Mouse (Mus musculus): ENCODE data around the gene Slc22a17. TPM values are rescaled to one million over a fixed set of nuclear protein-coding genes. Genes with fewer than 3 reads are reported as not detected.

Gene Slc22a17
- total RNA-seq, 4 experiments from 2014 or later: 0.68 to 1.4 (median 1.2) TPM

DNA sequence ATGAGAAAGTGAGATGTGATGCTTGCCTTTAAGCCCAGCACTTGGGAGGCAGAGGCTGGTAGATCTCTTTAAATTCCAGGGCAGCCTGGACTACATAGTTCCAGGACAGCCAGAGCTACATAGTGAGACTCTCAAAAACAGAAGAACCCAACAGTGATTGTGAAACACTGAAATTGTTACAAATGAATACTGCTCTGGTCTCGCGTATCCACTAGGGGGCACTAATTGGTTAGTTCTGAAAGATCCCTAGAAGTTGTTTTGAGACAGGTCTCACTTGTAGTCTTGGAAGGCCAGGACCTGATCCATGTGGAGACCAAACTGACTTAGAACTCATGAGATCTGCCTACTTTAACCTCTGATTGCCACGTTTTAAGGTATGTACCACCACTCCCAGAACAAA is 12.5 kb downstream of the Slc22a17 start:
- peak in 1 of 2 experiments; percentile 39 for DNase-seq (ENCODE audit: low spot score in 2 of 2)

DNA sequence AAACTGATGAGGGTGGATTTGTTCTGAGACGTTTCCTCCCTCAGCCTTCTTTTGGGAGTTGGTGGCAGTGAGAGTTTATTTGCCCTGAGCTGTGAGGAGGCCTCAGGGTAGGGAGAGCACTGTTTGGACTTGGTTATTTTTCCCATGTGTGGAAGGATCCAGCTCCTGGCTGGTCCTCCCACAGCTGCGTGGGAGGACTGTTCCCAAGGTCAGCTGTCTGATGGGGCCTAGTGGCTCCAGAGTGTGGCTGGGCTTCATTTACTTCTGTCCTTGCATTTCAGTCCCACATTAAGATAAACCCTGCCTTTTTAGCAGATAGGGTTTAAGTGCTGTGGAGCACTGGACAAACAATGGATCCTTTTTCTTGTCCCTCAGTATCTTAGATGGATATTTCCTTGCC is 15.5 kb downstream of the Slc22a17 start:
- no peak for DNase-seq (ENCODE audit: low spot score in 2 of 2)

DNA sequence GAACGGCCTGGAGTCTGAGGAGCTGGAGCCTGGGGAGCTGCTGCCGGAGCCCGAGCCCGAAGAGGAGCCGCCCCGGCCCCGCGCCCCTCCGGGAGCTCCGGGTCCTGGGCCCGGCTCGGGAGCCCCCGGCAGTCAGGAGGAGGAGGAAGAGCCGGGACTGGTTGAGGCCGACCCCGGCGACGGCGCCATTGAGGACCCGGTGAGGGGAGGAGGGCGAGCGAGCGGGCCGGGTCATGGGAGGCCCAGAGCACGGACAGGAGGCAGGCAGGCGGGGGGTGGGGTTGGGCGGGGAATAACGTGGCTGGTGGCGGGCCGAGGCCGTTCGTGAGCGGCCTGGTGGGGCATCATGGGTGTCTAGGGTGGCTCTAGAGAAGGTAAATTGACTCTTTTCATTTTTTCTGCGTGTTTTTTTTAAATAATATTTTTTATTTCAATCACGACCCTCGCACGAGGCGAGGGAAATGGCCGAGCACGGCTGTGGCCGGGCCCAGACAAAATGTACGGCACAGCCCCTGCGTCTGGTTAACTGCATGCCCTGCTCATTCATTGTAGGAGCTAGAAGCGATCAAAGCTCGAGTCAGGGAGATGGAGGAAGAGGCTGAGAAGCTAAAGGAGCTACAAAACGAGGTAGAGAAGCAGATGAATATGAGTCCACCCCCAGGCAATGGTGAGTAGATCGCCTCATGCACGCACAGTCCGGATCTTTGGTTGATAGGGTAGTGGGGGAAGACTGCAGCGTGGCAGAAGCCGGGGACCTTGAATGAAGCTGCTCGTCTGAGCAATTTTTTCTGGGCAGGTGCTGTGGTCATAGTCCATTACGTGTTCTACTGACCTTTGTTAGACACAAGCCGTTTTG is 18.4 kb downstream of the Slc22a17 start:
- peak; percentile 48 for DNase-seq (ENCODE audit: low spot score in 2 of 2)

DNA sequence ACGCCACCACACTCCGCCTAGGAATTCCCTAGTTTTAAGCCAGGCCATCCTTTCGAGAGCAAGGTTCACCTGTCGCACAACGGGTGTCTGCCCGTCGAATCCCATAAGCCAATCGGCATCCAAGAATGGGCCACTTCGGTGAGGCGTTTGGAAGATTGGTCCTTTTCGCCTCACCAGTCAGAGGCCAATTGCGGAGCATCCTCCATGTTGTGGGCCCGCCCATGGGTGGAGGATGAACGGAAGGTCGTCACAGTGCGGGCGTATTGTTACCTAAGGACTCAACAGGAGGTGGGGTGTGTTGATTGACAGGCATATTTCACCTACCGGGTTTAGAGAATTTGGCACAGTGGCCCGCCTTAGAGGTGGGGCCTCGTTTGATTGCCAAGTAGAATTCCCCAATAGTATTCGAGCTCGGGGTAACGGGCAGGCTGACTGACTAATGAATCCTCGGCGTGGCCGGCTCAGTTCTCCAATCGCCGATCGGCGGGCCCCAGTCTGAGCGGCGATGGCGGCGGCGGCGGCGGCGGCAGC is 19.2 kb downstream of the Slc22a17 start:
- DNase-seq (ENCODE audit: low spot score in 2 of 2): peak; percentile 97 to 98

DNA sequence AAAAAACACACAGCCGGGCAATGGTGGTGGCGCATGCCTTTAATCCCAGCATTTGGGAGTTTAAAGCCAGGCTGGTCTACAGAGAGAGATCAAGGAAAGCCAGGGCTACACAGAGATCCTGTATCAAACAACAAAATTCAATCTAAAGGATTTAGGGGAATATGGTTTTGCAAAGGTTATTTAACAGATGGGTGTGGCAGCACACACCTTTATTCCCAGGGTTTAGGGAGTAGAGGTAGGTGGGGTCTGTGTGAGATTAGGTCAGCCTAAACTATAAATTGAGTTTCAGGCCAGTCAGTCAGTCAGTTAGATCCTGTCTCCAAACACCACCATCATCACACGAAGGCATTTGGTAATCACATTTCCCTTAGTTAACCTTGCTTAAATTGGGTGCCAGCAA is 20.7 kb downstream of the Slc22a17 start, which contains the start of gene Pabpn1:
TSS of gene Pabpn1 (plus strand) at position 301 of the 400 bp plus-strand sequence.
- DNase-seq (ENCODE audit: low spot score in 2 of 2): no peak

DNA sequence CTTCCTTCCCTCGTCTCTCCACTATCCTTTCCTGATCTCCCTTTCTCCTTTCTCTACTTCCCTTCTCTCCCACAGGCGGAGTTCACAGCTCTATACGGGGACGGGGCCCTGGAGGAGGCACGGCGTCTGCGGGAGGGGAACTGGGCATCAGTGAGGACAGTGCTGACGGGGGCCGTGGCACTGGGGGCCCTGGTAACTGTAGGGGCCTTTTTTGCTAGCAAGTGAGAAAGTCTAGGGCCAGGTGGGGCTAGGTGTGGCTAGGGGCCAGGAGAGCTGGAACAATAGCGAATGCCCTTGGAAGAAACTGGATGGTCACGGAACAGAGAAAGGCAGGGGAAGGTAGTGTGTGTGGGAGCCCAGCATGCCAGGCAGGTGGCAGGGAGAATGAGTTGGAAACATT is 27.6 kb downstream of the Slc22a17 start:
- no peak for DNase-seq (ENCODE audit: low spot score in 2 of 2)

DNA sequence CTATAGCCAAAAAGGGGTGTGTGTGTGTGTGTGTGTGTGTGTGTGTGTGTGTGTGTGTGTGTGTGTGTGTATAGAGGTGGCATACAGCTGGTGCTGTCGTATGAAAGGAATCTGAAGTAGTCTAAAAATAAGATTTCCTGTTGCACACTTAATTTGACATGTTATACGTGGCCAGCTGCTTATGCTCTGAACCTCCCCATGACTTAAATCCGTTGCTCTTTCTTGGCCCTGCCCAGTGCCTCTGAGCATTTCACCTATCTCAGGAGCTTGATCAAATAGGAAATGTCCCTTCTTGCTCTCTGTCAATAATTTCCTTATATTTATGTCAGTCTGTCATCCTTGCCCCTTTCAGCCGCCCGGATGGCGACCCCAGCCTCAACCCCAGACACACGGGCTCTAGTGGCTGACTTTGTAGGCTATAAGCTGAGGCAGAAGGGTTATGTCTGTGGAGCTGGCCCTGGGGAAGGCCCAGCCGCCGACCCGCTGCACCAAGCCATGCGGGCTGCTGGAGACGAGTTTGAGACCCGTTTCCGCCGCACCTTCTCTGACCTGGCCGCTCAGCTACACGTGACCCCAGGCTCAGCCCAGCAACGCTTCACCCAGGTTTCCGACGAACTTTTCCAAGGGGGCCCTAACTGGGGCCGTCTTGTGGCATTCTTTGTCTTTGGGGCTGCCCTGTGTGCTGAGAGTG is 28.8 kb downstream of the Slc22a17 start:
- no peak for DNase-seq (ENCODE audit: low spot score in 2 of 2)

DNA sequence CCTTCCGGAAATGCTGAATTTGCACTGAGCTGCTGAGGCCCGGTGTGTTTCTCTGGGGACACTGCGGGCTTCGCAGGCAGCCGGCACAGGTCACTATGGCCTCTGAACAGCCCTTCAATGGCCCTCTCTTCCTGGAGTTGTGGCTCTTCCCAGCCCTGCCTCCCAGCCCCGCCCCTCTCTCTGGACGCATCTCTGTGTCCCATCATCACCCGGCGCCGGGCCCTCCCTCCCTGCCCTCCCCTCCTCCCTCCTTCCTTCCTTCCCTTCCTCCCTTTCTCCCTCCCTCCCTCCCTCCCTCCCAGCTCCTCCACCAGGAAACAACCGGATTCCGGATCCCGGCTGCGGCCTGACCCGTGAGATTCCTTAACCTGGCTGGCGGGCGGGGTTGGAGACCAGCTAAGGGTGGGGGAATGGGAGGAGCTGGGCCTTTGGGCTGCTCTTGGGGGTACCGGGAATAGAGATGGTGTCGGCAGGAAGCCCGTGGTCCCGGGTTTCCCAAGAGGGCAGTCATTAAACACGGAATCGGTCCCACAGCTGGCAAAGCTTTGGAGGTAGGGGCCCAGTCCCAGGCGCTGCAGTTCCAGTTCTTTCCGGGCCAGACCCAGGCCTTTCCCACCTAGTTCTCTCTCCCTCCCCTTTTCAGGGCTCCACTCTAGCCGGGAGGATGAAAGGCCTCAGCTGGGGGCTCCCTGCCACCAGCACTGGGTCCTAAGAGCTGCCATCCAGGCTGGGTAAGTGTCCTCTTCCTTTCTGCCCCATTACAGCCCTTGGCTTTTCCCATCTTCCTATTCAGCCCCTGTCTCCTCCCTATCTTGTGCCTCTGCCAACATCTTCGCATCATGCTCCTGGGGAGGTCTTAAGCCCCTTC is 29.5 kb downstream of the Slc22a17 start, which contains the start of the genes Bcl2l2 and Gm20521:
TSS of gene Bcl2l2 (plus strand) at position 224 of the 868 bp plus-strand sequence.
TSS of gene Gm20521 (plus strand) at position 288 of the 868 bp plus-strand sequence.
- peak; percentile 75 to 76 for DNase-seq (ENCODE audit: low spot score in 2 of 2)

DNA sequence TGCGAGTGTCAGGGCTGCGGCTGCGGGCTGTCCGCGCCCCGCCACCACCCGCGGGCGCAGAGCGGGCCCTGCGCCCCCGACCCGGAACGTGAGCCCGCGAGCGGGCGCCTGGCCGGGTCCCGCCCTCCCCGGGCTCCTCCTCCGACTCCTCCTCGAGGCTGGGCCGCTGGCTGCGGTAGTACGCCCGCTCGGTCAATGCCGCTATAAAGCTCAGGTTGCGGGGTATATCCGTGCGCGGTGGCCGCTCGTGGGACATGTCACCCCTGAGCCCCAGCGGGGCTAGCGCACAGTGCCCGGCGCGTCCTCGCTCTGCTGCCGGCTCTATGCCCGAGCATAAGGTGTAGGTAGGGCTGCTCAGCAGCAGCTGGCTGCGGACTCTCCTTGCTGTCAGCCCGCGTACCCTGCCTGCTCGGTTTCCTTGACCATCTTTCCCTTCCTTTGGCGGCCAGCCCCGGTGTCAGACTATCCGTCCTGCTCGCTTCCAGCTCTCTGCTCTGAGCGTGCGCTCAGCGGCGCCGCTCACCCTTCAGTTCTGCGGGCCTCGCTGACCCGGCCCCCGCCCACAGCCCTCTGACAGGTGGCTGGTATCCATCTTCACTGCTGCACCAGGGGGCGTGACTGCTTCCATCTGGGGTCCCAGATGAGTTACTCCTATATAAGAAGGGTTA is 35.8 kb downstream of the Slc22a17 start, which contains the start of gene Ppp1r3e:
TSS of gene Ppp1r3e (minus strand) at position 503 of the 668 bp plus-strand sequence.
- DNase-seq (ENCODE audit: low spot score in 2 of 2): peak; percentile 46 to 62

DNA sequence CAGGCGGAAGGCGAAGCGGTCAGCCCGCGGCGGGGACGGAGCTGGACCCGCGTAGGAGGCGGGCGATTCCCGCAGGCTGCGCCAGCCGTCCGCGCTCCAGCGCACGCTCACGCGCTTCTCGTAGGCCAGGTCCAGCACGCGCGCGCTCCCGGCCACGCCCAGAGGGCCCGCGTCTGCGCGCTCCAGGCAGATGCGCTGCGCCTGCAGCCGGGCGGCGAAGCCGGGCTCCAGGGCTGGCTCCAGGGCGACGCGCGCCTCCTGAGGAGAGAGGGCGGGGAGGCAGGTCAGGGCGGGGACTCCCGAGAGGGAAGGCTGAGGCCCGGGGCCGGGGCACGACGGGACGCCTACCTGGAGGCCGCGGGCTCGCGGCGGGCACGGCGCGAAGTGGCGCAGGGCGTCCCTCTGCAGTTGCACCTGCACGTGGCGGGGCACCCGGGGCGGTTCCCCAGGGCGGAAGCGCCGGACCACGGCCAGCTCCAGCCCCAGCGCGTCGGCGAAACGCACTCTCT is 36.3 kb downstream of the Slc22a17 start:
- DNase-seq (ENCODE audit: low spot score in 2 of 2): peak; percentile 81 to 89

DNA sequence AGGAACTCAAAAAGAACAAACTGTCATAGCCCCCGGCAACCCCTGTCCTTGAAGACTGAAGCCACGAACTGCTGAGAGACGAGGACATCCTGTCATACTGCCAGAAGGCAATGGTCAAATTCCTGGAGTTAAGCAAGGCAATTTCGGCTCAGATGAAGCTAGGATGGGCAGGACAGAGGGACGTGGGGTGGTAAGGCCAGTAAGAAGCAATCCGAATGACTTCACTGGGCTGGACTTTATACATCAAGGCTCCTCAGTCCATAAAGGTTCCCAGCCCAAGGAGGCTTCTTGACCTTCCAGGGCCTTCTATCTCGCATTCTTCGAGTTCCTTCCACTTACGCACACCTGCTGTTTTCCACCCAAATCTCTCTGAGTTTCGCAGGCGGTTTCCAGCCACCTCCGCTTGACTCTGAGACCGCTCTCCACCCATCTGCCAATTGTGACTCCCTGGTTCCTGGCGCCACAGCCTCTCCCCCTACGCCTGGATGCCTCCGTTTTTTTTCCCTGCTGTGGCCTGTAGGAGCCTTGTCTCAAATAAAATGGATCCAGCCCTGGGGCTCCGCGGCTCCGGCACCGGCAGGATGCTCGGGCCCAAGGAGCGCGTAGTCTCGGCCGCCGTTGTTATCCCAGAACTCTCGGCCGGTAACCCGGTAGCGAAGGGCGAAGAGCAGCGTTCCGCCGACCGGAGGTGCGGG is 36.9 kb downstream of the Slc22a17 start:
- DNase-seq (ENCODE audit: low spot score in 2 of 2): peak in 1 of 2 experiments; percentile 30

DNA sequence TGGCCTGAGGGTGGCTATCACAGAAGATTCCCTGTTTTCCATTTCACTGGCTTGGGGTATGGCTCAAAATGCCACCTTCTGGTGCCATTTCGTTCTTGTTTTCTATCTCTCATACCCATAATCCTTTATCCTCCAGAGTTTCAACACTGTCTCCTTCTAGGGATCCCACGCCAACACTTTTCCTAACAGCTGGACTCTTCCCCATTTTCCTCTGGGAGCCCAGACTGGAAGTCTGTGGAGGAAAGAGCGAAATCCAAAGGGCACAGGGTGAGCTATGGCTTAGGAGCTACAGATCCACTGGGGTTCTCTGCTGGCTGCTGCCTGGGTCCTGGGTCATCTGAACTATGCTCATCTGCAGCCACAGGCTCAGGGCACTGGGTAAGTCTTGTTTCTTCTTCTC is 38.8 kb downstream of the Slc22a17 start:
- DNase-seq (ENCODE audit: low spot score in 2 of 2): no peak

DNA sequence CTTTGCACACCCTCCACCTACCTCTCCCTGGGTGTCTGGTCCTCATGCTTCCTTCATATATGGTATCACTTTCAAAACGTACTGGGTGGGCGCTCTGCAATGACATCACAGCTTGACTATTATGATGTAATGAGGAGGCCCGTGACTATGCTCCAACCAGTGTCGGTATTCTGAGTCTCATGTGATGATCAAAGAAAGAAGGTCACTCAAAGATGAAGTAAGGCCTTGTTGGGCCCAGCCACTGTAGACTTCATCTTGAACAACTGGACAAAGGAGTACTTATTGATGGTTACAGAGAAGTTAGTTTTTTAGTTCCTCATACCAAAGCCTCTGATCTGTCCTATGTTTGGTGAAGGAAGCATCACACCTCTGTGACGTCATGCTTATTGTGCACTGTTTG is 42.1 kb downstream of the Slc22a17 start, which contains the start of gene Homez:
TSS of gene Homez (minus strand) at position 101 of the 400 bp plus-strand sequence.
- DNase-seq (ENCODE audit: low spot score in 2 of 2): no peak

DNA sequence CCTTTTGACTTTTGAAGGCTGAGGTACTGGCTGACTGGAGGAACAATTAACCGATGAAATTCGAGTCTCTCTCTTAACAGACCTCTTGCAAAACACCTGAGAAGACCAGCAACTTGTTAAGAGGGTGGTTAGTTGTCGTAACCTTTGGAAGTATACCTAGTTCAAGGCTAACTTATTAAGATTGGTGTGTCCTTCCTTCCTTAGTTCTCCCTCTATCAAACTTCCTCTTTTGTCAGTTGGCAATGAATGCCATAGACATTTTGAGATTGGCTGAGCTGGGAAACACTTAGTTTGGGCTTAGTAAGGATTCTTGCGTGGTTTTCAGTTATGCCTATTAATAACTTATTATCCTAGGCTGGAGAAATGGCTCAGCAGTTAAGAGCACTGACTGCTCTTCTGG is 44.9 kb downstream of the Slc22a17 start:
- DNase-seq (ENCODE audit: low spot score in 2 of 2): no peak

DNA sequence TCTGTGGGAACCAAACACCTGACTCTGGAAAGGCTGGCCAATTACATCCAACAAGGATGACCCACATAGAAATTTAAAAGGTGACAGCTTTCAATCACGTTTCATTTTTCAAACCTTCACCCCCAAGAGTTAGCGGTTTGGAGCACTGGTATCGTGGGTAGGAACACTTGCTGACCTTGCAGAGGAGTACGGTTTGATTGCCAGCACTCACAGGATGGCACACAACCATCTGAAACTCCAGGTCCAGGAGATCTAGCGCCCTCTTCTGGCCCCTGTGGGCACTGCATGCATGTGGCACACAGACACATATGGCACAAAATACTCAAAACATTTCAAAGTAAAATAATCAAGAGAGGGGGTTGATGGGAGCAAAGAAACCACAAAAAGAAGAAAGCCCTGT is 46.0 kb downstream of the Slc22a17 start:
- no peak for DNase-seq (ENCODE audit: low spot score in 2 of 2)

DNA sequence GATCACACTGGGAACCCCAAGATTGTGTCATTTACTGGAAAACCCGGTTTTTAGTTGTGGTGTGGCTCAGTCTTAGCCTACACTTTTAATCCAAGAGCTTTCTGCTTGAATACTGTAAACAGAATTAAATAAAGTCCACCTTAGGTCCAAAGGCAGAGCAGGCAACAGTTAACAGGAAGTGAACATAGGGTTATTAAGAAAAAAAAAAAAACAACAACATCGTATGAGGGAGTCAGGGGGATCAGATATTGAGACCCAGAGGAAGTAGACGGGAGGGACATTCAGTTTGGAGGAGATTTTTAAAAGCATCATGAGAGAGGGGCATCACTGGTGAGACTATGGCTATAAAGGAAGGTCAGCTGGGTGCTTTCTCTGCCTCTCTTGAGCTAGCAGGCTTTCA is 46.7 kb downstream of the Slc22a17 start:
- no peak for DNase-seq (ENCODE audit: low spot score in 2 of 2)

DNA sequence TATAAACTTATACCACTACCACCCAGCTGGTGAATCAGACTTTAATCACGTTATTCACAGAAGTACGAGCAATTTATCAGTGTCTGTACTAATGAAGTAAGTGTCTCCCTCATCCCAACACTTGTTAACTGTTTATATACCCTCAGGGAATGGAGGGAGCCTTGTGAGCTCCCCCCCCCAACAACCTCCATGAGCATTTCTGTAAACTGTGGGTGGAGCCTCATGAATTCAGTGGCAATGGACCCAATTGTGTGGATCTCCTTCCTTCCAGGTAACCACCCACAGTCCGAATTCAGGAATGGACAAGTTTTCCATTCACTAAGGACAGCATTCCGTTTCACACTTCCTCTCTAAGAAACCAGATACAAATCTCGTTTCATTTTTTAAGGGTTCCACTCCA is 47.3 kb downstream of the Slc22a17 start:
- no peak for DNase-seq (ENCODE audit: low spot score in 2 of 2)

DNA sequence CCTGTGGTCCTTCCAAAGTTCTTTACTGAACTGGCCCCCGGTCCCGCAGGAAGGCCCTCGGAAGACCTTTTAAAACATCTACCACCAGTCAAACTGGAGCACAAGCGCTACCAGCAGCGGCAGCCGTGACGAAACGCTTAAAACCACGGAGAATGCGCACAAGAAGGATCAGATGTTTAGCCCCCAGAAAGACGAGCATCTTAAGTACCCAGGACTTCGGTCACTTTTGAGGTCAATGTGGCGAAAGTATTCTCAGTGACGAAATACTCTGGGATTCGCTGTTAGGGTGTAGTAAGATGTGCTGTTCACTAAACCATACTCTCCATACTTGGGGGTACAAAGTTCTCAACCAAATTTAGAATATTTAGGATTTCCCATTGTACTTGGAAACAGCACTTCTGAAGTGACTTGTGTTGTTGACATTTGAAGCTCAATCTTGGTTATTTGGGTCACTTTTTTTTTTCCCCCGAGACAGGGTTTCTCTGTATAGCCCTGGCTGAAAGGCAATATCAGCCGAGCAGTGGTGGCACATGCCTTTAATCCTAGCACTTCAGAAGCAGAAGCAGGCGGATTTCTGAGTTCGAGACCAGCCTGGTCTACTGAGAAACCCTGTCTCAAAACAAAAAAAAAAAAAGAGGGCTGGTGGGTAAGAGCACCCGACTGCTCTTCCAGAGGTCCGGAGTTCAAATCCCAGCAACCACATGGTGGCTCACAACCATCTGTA is 48.5 kb downstream of the Slc22a17 start:
- DNase-seq (ENCODE audit: low spot score in 2 of 2): no peak

Measured in gastrocnemius, adult 8-10 months (tissue).